Mouse (Mus musculus): ENCODE data around the gene Olfr402.
"Not testable (repeated sequence)": the region's sequence is repeated elsewhere in the genome, so short reads cannot be mapped to it uniquely, and the experiment has no call there.

The Olfr402 gene

DNA sequence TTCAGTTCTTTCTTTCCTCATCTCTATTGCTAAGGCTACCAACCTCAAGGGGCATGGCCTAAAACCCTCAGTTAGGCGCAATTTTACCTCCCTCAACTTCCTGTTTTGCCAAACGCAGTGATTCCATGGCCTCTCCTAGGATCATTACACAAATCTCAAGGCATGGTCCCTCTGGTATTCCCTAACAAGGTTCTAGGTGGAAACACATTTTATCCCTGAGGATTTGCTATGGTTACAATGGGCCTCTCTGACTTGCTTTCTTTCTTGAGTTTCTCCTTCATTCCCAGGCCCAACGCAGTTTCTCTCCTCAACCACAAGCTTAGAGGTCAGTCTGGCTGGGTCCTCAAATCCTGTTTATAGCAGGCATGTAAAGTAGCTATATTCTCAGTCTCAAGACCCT, at the start of gene Olfr402:
Gene Olfr402, plus strand, starts transcription at position 301 of the 400 bp plus-strand sequence.
- DNase-seq, result no peak

- DNase-seq, result no peak
Observed at GRCm38 (mm10) chr11:74105066-74105465, 48.3 kb upstream of the Olfr402 start.

DNA sequence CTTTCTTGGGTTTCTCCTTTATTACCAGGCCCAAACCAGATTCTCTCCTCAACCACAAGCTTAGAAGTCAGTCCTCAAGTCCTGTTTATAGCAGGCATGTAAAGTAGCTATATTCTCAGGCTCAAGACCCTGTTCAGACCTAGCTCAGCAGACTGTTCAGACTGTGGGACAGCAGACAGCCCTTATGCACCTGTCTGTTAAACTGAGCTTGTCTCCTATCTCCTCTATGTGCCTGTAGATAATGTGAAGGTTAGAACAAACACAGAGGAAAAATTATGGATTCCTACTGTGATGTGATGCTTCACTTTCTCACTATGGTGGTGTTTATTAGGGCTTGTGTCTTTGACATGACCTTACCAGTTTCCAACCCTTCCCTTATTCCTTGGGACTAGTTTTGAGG, 39.9 kb upstream of the Olfr402 start, which contains the start of gene Olfr401:
Gene Olfr401, plus strand, starts transcription at position 301 of the 400 bp plus-strand sequence.
- no peak for DNase-seq

- DNase-seq, result not testable (repeated sequence)
Observed at GRCm38 (mm10) chr11:74140001-74140400, 13.3 kb upstream of the Olfr402 start.

- no peak for DNase-seq
Observed at GRCm38 (mm10) chr11:74145866-74146265, 7.5 kb upstream of the Olfr402 start.

DNA sequence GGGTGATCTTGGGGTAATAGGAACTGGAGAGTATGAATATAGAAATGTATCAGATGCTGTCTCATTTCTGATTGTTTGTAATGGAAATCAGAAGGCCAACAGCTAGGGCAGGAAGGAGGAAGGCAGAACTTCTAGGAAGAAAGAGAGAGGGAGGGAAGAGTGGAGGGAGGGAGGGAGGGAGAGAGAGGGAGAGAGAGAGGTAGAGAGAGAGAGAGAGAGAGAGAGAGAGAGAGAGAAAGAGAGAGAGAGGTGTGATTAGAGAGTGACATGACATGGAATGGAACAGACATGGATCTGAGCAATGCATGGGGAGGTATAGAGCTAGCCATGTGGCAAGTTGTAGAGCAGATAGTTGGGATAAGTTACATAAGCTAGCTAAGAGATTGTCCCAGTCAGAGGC, 15.4 kb downstream of the Olfr402 start:
- no peak for DNase-seq

DNA sequence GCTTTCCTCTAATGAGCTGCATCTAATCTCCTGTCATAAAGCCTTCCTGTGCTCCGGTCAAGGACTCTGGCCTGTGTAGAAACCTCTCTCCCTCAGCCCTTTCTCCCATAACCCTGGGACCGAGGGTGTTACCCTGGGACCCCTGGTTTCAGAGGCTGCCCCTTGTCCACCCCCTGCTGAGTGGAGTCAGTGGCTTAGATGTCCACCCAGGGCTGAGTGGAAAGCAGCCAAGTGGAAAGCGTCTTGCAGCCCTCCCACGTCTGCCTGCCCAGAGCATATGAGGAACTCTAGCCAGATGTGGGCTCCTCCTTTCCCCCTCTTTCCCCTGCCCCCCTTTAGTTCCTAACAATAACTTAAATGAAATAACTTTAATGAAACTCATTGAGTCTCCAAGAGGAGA, 29.8 kb downstream of the Olfr402 start:
- DNase-seq, result no peak

- DNase-seq, result no peak
Observed at GRCm38 (mm10) chr11:74183745-74184144, 30.4 kb downstream of the Olfr402 start.

DNA sequence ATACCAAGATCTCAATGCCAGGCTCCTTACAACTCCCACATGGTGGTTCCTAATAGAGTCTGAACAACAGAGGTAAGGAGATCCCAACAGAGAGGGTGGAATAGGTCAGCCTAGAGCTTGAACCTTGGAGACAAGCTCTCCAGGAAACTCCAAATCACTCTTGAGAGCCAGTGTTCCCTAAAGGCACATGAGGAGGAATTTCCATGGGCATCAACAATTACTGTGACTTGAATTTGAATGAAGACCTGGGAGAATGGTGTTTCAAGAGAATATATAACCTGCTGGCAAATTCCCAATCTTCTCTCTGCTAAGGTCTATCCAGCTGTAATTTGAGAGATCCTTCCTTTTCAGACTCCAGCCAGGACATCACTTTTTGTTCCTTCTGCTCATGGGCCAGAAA, 32.6 kb downstream of the Olfr402 start, which contains the start of gene Olfr403:
Gene Olfr403, plus strand, starts transcription at position 301 of the 400 bp plus-strand sequence.
- no peak for DNase-seq
